Mouse (Mus musculus): ENCODE results near the gene Mbl1.

The Mbl1 gene

GRCm38 (mm10) chr14:41151220-41151898, at the start of gene Mbl1:
Gene Mbl1 (plus strand): TSS chr14:41151458.
- in situ Hi-C loops (cut with MboI, MseI), result no loop called here

DNA sequence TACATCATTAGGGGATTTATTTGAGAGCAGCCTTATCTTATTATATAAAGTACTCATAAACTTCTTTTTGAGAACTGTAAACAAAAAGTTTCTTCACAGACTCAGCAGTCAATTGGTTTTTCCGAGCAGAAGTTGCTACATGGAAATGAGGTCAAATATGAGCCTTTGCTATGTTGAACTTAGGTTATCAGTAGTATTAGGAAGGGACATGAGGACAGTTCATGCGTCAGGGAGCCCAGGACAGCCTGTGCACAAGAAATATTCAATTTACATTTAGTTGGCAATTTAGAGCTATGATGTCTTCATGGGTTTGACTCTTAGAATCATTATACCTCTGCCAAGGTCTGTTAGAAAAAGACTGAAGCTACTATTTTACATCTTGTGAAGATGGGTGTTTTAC, 49.0 kb upstream of the Mbl1 start:
- in situ Hi-C loops (cut with MboI, MseI), result loop anchor here in 1 of 2 experiments (25.0 kb wide), 1 partner anchor 1885 kb away; the partner anchor contains the start of gene Gm8082

DNA sequence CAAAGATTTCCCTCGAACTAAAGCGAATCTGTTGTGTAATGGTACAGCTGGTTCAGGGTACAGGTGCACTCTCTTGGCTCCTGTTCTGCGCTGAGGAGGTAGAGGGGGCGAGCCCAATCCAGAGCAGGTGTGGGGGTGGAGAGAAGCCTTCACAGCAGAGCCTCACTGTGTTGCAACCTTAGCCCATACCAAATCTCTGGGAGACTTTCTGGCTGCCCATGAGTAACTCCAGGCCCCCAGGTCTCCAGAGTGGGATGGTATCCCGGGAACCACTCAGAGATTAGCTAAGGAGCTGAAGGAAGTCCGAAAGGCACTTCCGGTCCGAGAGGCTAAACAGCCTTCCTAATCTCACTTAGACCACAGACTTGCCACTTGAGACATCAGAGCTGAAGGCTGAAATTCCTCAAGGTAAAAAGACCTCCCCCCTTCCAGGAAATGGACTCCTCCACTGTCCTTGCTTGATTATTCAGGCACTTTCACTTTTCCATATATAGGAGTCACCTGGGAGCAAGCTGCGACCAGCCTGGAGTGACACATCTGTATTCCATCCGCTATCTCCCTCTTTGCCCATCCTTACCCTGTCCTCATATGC, 46.3 kb upstream of the Mbl1 start, which contains the start of gene Mat1a:
Gene Mat1a, plus strand, starts transcription at position 183 of the 592 bp plus-strand sequence.
- in situ Hi-C loops (cut with MboI, MseI), result loop anchor here in 1 of 2 experiments (25.0 kb wide), 1 partner anchor 1882 kb away; the partner anchor contains the start of gene Gm8082

GRCm38 (mm10) chr14:41111031-41111668, 40.1 kb upstream of the Mbl1 start:
- in situ Hi-C loops (cut with MboI, MseI), result loop anchor here in 1 of 2 experiments (25.0 kb wide), 1 partner anchor 1876 kb away; the partner anchor contains the start of gene Gm8082

DNA sequence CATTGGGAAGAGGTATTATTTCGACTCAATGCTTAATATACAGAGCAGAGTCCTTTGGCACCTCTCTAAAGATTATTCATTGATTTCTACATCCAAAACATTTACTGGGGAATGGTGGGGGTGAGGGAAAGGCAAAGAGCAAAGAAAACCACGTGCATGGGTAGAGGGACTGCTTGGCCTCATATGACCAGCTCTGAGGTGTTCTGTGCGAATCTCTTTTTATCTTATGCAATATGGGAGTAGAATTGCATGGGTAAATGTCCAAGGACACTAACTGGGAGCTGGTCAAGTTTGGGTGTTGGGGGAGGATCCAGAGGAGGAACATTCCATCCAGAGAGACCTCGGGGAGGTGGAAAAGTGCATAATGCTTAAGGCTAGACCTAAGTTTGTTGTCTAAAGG, 38.3 kb upstream of the Mbl1 start:
- in situ Hi-C loops (cut with MboI, MseI), result loop anchor here in 1 of 2 experiments (25.0 kb wide), 1 partner anchor 1874 kb away; the partner anchor contains the start of gene Gm8082

DNA sequence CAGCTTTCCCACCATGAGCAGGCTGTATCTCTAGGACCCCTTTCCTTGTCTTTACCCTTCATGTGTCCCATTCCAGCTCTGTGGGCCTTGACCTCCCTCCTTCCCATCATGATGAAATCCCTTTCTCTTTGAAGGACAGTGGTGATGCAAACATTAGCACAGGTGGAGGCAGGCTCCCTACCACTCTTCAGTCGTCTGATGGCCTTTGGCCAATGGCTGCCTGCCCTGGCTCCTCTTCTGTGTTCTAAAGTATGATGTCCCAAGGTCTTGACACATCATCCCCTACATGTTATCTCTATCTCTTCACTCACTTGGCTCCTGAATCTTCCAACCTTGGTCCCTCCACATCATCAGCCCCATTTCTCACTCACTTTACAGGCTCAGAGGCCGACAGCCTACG, 35.0 kb upstream of the Mbl1 start:
- in situ Hi-C loops (cut with MboI, MseI), result loop anchor here in 1 of 2 experiments (25.0 kb wide), 1 partner anchor 1871 kb away; the partner anchor contains the start of gene Gm8082

DNA sequence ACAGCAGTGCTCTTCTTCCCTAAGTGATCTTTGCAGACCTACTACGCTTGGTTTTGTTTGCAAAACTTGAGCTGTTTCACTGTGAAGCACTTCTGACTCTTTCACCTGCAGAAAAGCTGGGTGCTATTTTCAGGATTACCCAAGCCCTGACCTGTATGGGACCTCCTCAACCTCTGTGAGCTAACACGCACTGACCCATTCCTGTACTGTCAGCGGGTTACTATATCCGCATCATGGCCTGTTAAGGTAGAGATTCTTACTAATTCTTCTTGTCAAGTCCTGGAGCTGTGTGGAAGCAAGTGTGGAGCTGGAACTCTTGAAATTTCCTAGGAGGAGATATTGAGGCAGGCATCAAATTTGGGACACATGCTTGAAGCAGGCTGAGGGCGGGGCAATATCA, 26.6 kb upstream of the Mbl1 start:
- in situ Hi-C loops (cut with MboI, MseI), result loop anchor here in 1 of 2 experiments (25.0 kb wide), 1 partner anchor 1863 kb away; the partner anchor contains the start of gene Gm8082

DNA sequence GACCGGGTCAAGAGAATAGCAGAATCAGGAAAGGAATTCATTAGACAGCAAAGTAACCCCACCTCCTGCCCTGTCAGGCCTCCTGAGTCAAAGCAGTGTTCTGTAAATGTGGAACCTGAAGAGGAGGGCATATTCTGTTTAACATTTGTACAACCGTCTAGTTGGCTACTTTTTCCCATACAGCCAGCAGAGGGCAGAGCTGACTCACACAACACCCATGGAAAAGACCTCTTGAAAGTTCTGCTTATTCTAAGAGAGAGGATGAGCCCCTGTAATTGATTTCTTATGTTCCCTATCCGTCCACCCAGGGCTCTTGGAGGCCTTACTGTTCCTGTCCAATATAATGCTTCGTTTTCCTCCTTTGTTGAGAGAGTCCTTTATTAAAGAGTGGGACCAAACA, 23.3 kb upstream of the Mbl1 start:
- in situ Hi-C loops (cut with MboI, MseI), result no loop called here

DNA sequence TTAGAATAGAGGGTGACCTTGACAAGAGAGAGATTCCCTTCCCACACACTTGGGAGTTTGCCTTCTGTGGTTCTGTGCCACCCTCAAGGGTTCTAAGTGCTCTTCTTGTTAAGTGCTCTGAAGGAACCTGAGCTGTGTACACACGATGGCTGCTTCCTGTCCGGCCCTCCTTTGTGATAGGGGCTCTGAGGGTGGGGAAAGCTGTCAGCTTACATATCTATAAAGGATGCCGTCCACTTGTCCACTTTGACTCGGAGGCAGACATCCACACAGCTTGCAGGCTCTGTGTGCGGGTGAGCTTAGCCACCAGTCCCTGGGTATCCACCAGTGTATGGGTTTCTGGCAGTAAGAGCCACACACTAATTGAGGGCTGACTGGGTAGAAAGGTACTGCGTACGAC, 19.7 kb upstream of the Mbl1 start, which contains the start of gene Sftpa1:
Gene Sftpa1, plus strand, starts transcription at position 243 of the 400 bp plus-strand sequence.
- in situ Hi-C loops (cut with MboI, MseI), result no loop called here

GRCm38 (mm10) chr14:41137006-41137405, 14.3 kb upstream of the Mbl1 start:
- in situ Hi-C loops (cut with MboI, MseI), result no loop called here

- in situ Hi-C loops (cut with MboI, MseI), result no loop called here
Observed at GRCm38 (mm10) chr14:41140686-41141085, 10.6 kb upstream of the Mbl1 start.

DNA sequence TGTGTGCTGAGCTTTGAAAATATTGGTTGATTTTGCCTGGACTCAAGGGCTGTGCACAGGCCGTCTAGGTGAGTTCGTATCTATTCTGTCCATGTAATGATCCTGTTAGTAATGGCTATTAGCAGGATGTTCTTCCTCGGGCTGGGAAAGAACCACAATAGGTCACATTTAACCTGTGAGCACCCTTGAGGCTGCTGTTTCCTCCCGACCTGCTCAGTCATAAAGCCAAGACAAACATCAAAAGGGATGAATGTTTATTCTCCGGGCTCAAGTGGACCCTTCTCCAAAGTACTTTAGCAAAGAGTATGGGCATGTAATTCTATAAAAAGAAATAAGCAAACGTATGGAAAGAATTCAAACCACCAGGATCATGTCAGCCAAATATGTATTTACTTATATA, 5.2 kb upstream of the Mbl1 start:
- in situ Hi-C loops (cut with MboI, MseI), result no loop called here

DNA sequence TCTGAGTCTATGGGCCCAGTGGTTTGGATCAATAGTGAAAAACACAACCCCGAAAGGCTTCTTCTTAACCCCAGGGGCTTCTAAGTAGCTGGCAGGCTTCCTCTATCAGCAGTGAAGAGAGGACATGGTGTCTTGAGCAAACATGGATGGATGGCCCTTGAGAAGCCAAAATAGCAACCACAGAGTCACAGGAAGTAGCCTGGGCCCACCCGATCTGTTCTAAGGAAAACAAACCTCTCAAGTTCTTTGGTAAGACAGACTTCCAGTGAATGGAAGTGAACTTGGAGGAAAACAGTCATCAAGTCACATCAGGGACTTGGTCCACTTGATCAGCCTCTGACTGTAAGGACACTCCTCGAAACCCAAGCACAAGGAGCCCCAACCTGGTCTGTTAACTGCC, 4.3 kb upstream of the Mbl1 start:
- in situ Hi-C loops (cut with MboI, MseI), result no loop called here

- in situ Hi-C loops (cut with MboI, MseI), result no loop called here
Observed at GRCm38 (mm10) chr14:41147356-41147755, 3.9 kb upstream of the Mbl1 start.

- in situ Hi-C loops (cut with MboI, MseI), result no loop called here
Observed at GRCm38 (mm10) chr14:41160076-41160475, 8.8 kb downstream of the Mbl1 start.

- in situ Hi-C loops (cut with MboI, MseI), result no loop called here
Observed at GRCm38 (mm10) chr14:41160743-41161142, 9.5 kb downstream of the Mbl1 start.

DNA sequence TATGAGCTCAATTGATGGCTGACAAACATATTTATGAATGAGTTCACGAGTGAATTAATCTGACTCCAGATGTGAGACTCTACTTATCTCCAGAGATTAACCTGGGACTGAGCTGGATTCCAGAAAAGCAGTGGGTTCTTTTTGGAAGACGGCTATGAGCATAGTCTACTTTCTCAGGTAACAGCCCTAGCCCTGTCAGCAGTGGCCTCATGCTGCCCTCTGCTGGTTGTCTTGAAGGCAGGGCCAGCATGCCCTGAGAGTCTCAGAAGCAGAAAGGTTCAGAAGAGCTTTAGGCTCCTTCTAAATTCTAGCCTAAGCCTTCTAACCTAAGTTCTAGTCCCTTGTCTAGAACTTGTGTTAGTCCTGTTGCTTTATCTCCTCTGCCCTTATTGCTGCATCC, 11.4 kb downstream of the Mbl1 start:
- in situ Hi-C loops (cut with MboI, MseI), result no loop called here

- in situ Hi-C loops (cut with MboI, MseI), result no loop called here
Observed at GRCm38 (mm10) chr14:41167278-41167677, 16.0 kb downstream of the Mbl1 start.

DNA sequence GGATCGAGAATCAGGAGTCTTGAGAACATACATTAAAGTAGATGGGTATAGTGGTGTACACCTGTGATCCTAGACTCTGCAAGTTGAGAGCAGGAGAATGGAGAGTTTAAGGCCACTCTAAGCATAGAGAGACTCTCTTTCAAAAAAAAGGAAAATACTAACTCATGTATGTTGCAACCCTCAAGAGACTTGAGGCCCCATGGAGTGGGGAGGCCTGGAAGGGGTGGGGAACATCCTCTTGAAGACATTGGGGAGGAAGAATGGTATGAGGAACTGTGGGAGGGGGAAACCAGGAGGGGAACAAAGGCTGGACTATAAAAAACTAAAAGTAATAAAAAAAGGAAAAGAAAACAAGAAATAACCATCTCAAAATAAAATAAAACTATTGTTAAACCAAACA, 17.3 kb downstream of the Mbl1 start:
- in situ Hi-C loops (cut with MboI, MseI), result no loop called here

- in situ Hi-C loops (cut with MboI, MseI), result no loop called here
Observed at GRCm38 (mm10) chr14:41170514-41170913, 19.3 kb downstream of the Mbl1 start.

DNA sequence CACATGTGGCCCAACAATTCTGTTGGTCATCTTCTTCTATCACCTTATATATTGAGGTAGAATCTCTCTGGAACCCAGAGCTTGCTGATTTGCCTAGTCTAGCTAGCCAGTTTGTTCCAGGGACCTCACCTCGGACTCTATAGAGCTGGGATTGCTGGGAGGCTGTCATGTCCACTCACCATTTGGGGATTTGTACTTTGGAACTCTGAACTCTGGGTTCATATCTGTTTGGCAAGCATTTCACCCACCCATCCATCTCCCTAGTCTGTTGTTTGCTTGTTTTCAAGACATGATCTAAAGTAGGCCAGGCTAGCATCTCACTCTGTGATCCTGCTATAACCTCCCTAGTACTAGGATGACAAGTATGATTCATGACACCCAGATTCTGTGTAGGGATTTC, 23.5 kb downstream of the Mbl1 start:
- in situ Hi-C loops (cut with MboI, MseI), result no loop called here

Data from T-helper 17 cell (primary cell).